Mouse (Mus musculus) cerebellum, adult 2 months (tissue): ENCODE measurements at regions not wholly inside any gene's neighbourhood (a gene's known extent, or its start where the extent isn't known, plus 50 kb on each side); places are given as distances from the start of the nearest gene placed in this dataset.

Source experiments
- CTCF ChIP-seq: fragments of 200-500 bp; IDR thresholded peaks from 2 replicates; pipeline ENCODE4 v1.5.1; 2011; ENCODE audit warnings: low read depth, mild to moderate bottlenecking, control low read depth, low read length, moderate library complexity, borderline replicate concordance; ENCODE audit not compliant: insufficient read depth
- POLR2A ChIP-seq: fragments of 200-500 bp; IDR thresholded peaks from 2 replicates; pipeline ENCODE4 v1.6.1; 2011; ENCODE audit warnings: low read length, control low read depth, borderline replicate concordance; ENCODE audit not compliant: insufficient read depth

DNA sequence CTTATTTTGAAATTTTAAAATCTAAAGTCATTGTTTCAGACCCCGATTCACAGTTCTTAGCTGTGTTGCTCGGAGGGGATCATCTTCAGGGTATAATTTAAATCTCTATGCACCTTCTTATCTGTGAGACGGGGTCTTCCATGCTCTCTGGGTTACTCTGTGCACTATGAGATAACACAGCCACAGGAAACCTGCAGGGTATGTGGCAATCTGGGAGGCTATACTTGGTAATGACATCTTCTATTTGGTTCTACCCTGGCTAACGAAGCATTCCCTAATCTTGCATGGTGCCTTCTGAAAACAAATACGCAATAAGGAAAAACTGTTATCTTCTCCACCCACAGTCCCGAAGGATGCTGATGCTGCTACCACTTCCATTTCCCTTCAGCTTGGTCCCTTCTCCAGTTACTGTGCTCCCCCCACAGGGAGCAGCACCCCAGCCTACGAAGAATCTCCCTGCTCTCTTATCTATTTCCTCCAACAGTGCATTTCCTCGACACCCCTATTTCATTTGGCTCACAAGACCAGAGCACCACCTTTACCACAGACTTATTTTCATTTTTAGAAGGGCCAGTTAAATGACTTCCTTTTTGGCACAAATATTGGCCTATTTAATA is 378.2 kb downstream of the Gm9195 start:
- TF ChIP-seq CTCF: no peak
- no peak for TF ChIP-seq POLR2A
